Mouse (Mus musculus) c-Kit-positive CD71-positive TER-119-positive erythroid progenitor cells, embryonic 14.5 days (primary cell): ENCODE data around the gene Btbd10.
A peak's percentile ranks its signal among the peaks of the same experiment; 100 is the strongest.

Experiments
- DNase-seq: peaks from one replicate; pipeline ENCODE4 v3.0.0-alpha.2; 2013; ENCODE audit warnings: low spot score

Btbd10 gene

GRCm38 (mm10) chr7:113368746-113369619 lies at the start of gene Btbd10:
Gene Btbd10 (minus strand): TSS chr7:113369392.
- DNase-seq: peak; percentile 97

GRCm38 (mm10) chr7:113416536-113416935 lies 47.3 kb upstream of the Btbd10 start:
- no peak for DNase-seq

GRCm38 (mm10) chr7:113415256-113415655 lies 46.1 kb upstream of the Btbd10 start:
- DNase-seq: no peak

- DNase-seq: no peak
These were observed 39.5 kb upstream of the Btbd10 start for GRCm38 (mm10) chr7:113408712-113409111.

- no peak for DNase-seq
These were observed 28.9 kb upstream of the Btbd10 start for GRCm38 (mm10) chr7:113398083-113398482.

GRCm38 (mm10) chr7:113396661-113397060 lies 27.5 kb upstream of the Btbd10 start:
- no peak for DNase-seq

- no peak for DNase-seq
These were observed 22.4 kb upstream of the Btbd10 start for GRCm38 (mm10) chr7:113391619-113392018.

GRCm38 (mm10) chr7:113388470-113388869 lies 19.3 kb upstream of the Btbd10 start, which contains the start of gene Pth:
Gene Pth (minus strand): TSS chr7:113388570.
- no peak for DNase-seq

GRCm38 (mm10) chr7:113377875-113378658 lies 8.9 kb upstream of the Btbd10 start:
- DNase-seq: peak; percentile 89

GRCm38 (mm10) chr7:113372682-113373081 lies 3.5 kb upstream of the Btbd10 start:
- no peak for DNase-seq

GRCm38 (mm10) chr7:113369620-113370340 lies 588 bp upstream of the Btbd10 start:
- peak; percentile 77 for DNase-seq

GRCm38 (mm10) chr7:113367440-113367839 lies 1.8 kb downstream of the Btbd10 start:
- DNase-seq: peak; percentile 44

GRCm38 (mm10) chr7:113349089-113349488 lies 20.1 kb downstream of the Btbd10 start:
- DNase-seq: peak; percentile 47

- DNase-seq: no peak
These were observed 21.5 kb downstream of the Btbd10 start for GRCm38 (mm10) chr7:113347694-113348093.

GRCm38 (mm10) chr7:113347271-113347670 lies 21.9 kb downstream of the Btbd10 start:
- DNase-seq: no peak

GRCm38 (mm10) chr7:113335250-113335649 lies 33.9 kb downstream of the Btbd10 start:
- DNase-seq: no peak

- DNase-seq: no peak
These were observed 35.2 kb downstream of the Btbd10 start for GRCm38 (mm10) chr7:113334036-113334435.

GRCm38 (mm10) chr7:113320128-113320527 lies 49.1 kb downstream of the Btbd10 start:
- no peak for DNase-seq

GRCm38 (mm10) chr7:113311784-113312183 lies 57.4 kb downstream of the Btbd10 start:
- DNase-seq: peak; percentile 54

GRCm38 (mm10) chr7:113310136-113310535 lies 59.1 kb downstream of the Btbd10 start:
- DNase-seq: no peak

- DNase-seq: no peak
These were observed 71.4 kb downstream of the Btbd10 start for GRCm38 (mm10) chr7:113297813-113298212.
